Mouse (Mus musculus) hindbrain, embryonic 13.5 days (tissue): ENCODE measurements around the gene Cryab. TPM values are rescaled to one million over a fixed set of nuclear protein-coding genes. Genes with fewer than 3 reads are reported as not detected.

Experiments
- ATAC-seq: fragments of 200-750 bp; cut with Nextera tagmentation; 2 replicates; pipeline ENCODE4 v1.8.0; 2017; ENCODE audit warnings: moderate TSS enrichment; ENCODE audit not compliant: low FRiP score
- H3K27ac ChIP-seq: fragments of 300-500 bp; sonication (generic); 2 replicates; pipeline ENCODE4 v1.5.1; 2015; ENCODE audit warnings: inconsistent platforms, mild to moderate bottlenecking, moderate library complexity
- H3K27me3 ChIP-seq: fragments of 300-500 bp; sonication (generic); 2 replicates; pipeline ENCODE4 v1.6.1; 2015; ENCODE audit warnings: mild to moderate bottlenecking, inconsistent platforms
- H3K36me3 ChIP-seq: fragments of 300-500 bp; sonication (generic); 2 replicates; pipeline ENCODE4 v1.6.1; 2015; ENCODE audit warnings: mild to moderate bottlenecking, inconsistent platforms
- H3K4me1 ChIP-seq: fragments of 300-500 bp; sonication (generic); replicated peaks from 2 replicates; pipeline ENCODE4 v1.6.1; 2015; ENCODE audit warnings: inconsistent platforms
- H3K4me2 ChIP-seq: fragments of 300-500 bp; sonication (generic); 2 replicates; pipeline ENCODE4 v1.6.1; 2015; ENCODE audit warnings: inconsistent platforms, mild to moderate bottlenecking, moderate library complexity
- H3K4me3 ChIP-seq: fragments of 300-500 bp; sonication (generic); 2 replicates; pipeline ENCODE4 v1.5.1; 2015; ENCODE audit warnings: mild to moderate bottlenecking, inconsistent platforms
- H3K9ac ChIP-seq: fragments of 300-500 bp; sonication (generic); 2 replicates; pipeline ENCODE4 v1.6.1; 2015; ENCODE audit warnings: mild to moderate bottlenecking, inconsistent platforms
- H3K9me3 ChIP-seq: fragments of 300-500 bp; sonication (generic); 2 replicates; pipeline ENCODE4 v1.6.1; 2016; ENCODE audit warnings: inconsistent platforms
- WGBS: fragments of 180-500 bp; shearing (Covaris S2); methylation state at CpG from one replicate; pipeline ENCODE4 v1.1.7; 2015; 5-methylcytosine and 5-hydroxymethylcytosine counted together
- polyA plus RNA-seq: library from polyadenylated mRNA; unstranded; fragments of >200 nt; fragmentation: Nextera tagmentation; extraction: Ambion mirVana; gene quantifications from 2 replicates; pipeline ENCODE4 v1.2.1, GENCODE M21; 2015

The Cryab gene
- polyA plus RNA-seq, 1 experiment from 2014 or later: 11.3 TPM

- no peak overlapping the region for H3K27ac ChIP-seq
- no peak for ATAC-seq
- no peaks in the 10 kb centered on the region for H3K9me3 ChIP-seq
- peaks cover 9% of the 10 kb centered on the region for H3K4me1 ChIP-seq
- 75% methylated on average over 6 of the region's 6 CpGs for WGBS
- H3K9ac ChIP-seq: no peak overlapping the region
- no peak overlapping the region for H3K4me3 ChIP-seq
- no peak overlapping the region for H3K4me2 ChIP-seq
- H3K36me3 ChIP-seq: no peaks in the 10 kb centered on the region
- H3K27me3 ChIP-seq: peaks cover 16% of the 10 kb centered on the region
These were observed 419 bp upstream of the Cryab start for GRCm38 (mm10) chr9:50750706-50751105.

GRCm38 (mm10) chr9:50752054-50752602 is 1.0 kb downstream of the Cryab start, which contains the start of gene Hspb2:
Hspb2 (minus strand) TSS chr9:50752354.
- Histone ChIP-seq H3K9ac (0 out of 2 replicates have a peak within 1 kb of the TSS, but pooled peaks have one; percentile 24), H3K36me3 (no peaks in the 10 kb centered on the region), H3K4me3 (no peak within 1 kb of the TSS), H3K27me3 (peaks cover 5% of the 10 kb centered on the region), H3K4me1 (no peaks in the 10 kb centered on the region), H3K9me3 (no peaks in the 10 kb centered on the region), H3K27ac (no peak within 1 kb of the TSS), H3K4me2 (no peak within 1 kb of the TSS)
- ATAC-seq: no peak
- 76% methylated on average over 13 of the region's 14 CpGs for WGBS

GRCm38 (mm10) chr9:50752784-50753615 is 1.9 kb downstream of the Cryab start:
- H3K9ac ChIP-seq: 0 out of 2 replicates have a peak overlapping the region, but pooled peaks have one; percentile 24
- H3K4me2 ChIP-seq: no peak overlapping the region
- H3K27ac ChIP-seq: no peak overlapping the region
- H3K27me3 ChIP-seq: 0 out of 2 replicates have a peak, but pooled peaks cover 4% of the 10 kb centered on the region
- H3K4me1 ChIP-seq: no peaks in the 10 kb centered on the region
- H3K4me3 ChIP-seq: no peak overlapping the region
- ATAC-seq: no peak
- 74% methylated on average over 17 of the region's 17 CpGs for WGBS
- H3K9me3 ChIP-seq: no peaks in the 10 kb centered on the region
- H3K36me3 ChIP-seq: no peaks in the 10 kb centered on the region

- no peak for ATAC-seq
- Histone ChIP-seq H3K27ac (no peak overlapping the region), H3K9me3 (no peaks in the 10 kb centered on the region), H3K27me3 (0 out of 2 replicates have a peak, but pooled peaks cover 4% of the 10 kb centered on the region), H3K4me2 (no peak overlapping the region), H3K4me3 (no peak overlapping the region), H3K4me1 (no peaks in the 10 kb centered on the region), H3K36me3 (no peaks in the 10 kb centered on the region), H3K9ac (no peak overlapping the region)
- 68% methylated on average over 7 of the region's 7 CpGs for WGBS
These were observed 2.8 kb downstream of the Cryab start for GRCm38 (mm10) chr9:50753947-50754346.

GRCm38 (mm10) chr9:50756711-50757110 is 5.6 kb downstream of the Cryab start:
- Histone ChIP-seq H3K4me3 (no peak overlapping the region), H3K4me1 (no peaks in the 10 kb centered on the region), H3K9me3 (no peaks in the 10 kb centered on the region), H3K9ac (no peak overlapping the region), H3K27me3 (0 out of 2 replicates have a peak, but pooled peaks cover 4% of the 10 kb centered on the region), H3K27ac (no peak overlapping the region), H3K36me3 (no peaks in the 10 kb centered on the region), H3K4me2 (no peak overlapping the region)
- ATAC-seq: no peak
- 33% methylated on average over 5 of the region's 5 CpGs for WGBS

- H3K27me3 ChIP-seq: no peaks in the 10 kb centered on the region
- H3K4me2 ChIP-seq: no peak overlapping the region
- H3K9ac ChIP-seq: no peak overlapping the region
- H3K36me3 ChIP-seq: peaks cover 4% of the 10 kb centered on the region
- H3K27ac ChIP-seq: no peak overlapping the region
- WGBS: 64% methylated on average over 6 of the region's 6 CpGs
- no peaks in the 10 kb centered on the region; the same call in 1 of the 2 replicates for H3K4me1 ChIP-seq
- no peaks in the 10 kb centered on the region for H3K9me3 ChIP-seq
- no peak for ATAC-seq
- H3K4me3 ChIP-seq: no peak overlapping the region
These were observed 10.6 kb downstream of the Cryab start for GRCm38 (mm10) chr9:50761520-50762243.

GRCm38 (mm10) chr9:50763331-50763730 is 12.2 kb downstream of the Cryab start:
- H3K27me3 ChIP-seq: no peaks in the 10 kb centered on the region
- H3K27ac ChIP-seq: no peak overlapping the region
- no peak overlapping the region for H3K4me2 ChIP-seq
- H3K36me3 ChIP-seq: peaks cover 4% of the 10 kb centered on the region
- 61% methylated on average over 1 of the region's 1 CpGs for WGBS
- no peak overlapping the region for H3K4me3 ChIP-seq
- H3K9me3 ChIP-seq: no peaks in the 10 kb centered on the region
- no peak overlapping the region for H3K9ac ChIP-seq
- H3K4me1 ChIP-seq: peaks cover 5% of the 10 kb centered on the region; the same call in 1 of the 2 replicates
- ATAC-seq: no peak

GRCm38 (mm10) chr9:50767531-50768106 is 16.5 kb downstream of the Cryab start:
- Histone ChIP-seq H3K4me2 (peak overlapping the region; percentile 84), H3K27me3 (no peaks in the 10 kb centered on the region), H3K36me3 (peaks cover 17% of the 10 kb centered on the region), H3K9me3 (no peaks in the 10 kb centered on the region), H3K4me3 (peak overlapping the region; percentile 63), H3K4me1 (peaks cover 21% of the 10 kb centered on the region), H3K27ac (peak overlapping the region; percentile 88), H3K9ac (peak overlapping the region; percentile 81)
- ATAC-seq: peak; percentile 76; the same call in 1 of the 2 replicates
- WGBS: 6% methylated on average over 17 of the region's 17 CpGs

GRCm38 (mm10) chr9:50768107-50769002 is 17.2 kb downstream of the Cryab start, which contains the start of gene Fdxacb1:
Fdxacb1 (plus strand) TSS chr9:50768236.
- Histone ChIP-seq H3K27ac (peak within 1 kb of the TSS; percentile 88), H3K4me1 (peaks cover 21% of the 10 kb centered on the region), H3K4me3 (peak within 1 kb of the TSS; percentile 63), H3K9ac (peak within 1 kb of the TSS; percentile 81), H3K36me3 (peaks cover 17% of the 10 kb centered on the region), H3K9me3 (no peaks in the 10 kb centered on the region), H3K4me2 (peak within 1 kb of the TSS; percentile 84), H3K27me3 (no peaks in the 10 kb centered on the region)
- ATAC-seq: peak; percentile 95
- WGBS: 4% methylated on average over 59 of the region's 59 CpGs

- Histone ChIP-seq H3K4me2 (no peak overlapping the region), H3K4me1 (peaks cover 34% of the 10 kb centered on the region), H3K36me3 (peaks cover 13% of the 10 kb centered on the region; the same call in 1 of the 2 replicates), H3K27ac (no peak overlapping the region), H3K4me3 (no peak overlapping the region), H3K9ac (no peak overlapping the region), H3K9me3 (no peaks in the 10 kb centered on the region), H3K27me3 (no peaks in the 10 kb centered on the region)
- ATAC-seq: no peak
- WGBS: 80% methylated on average over 2 of the region's 2 CpGs
These were observed 18.9 kb downstream of the Cryab start for GRCm38 (mm10) chr9:50770011-50770410.

- peak overlapping the region; percentile 52 for H3K27ac ChIP-seq
- peak overlapping the region; percentile 82 for H3K4me3 ChIP-seq
- H3K9me3 ChIP-seq: no peaks in the 10 kb centered on the region
- H3K27me3 ChIP-seq: no peaks in the 10 kb centered on the region
- H3K9ac ChIP-seq: peak overlapping the region; percentile 51
- H3K4me1 ChIP-seq: peaks cover 35% of the 10 kb centered on the region
- ATAC-seq: no peak
- peaks cover 21% of the 10 kb centered on the region for H3K36me3 ChIP-seq
- 80% methylated on average over 4 of the region's 4 CpGs for WGBS
- H3K4me2 ChIP-seq: peak overlapping the region; percentile 71
These were observed 22.9 kb downstream of the Cryab start for GRCm38 (mm10) chr9:50774026-50774462.
